Mouse (Mus musculus) bone marrow macrophage, adult 2 months (primary cell): Measurements from ENCODE around the gene Best2. TPM values are rescaled to one million over a fixed set of nuclear protein-coding genes. Genes with fewer than 3 reads are reported as not detected.

ENCODE experiments used
- H3K27ac ChIP-seq: 2 replicates; pipeline ENCODE4 v1.5.1; 2012; ENCODE audit warnings: low read depth, low read length; ENCODE audit not compliant: insufficient read depth
- H3K4me1 ChIP-seq: 2 replicates; pipeline ENCODE4 v1.6.1; 2012; ENCODE audit warnings: low read length; ENCODE audit not compliant: control insufficient read depth, insufficient read depth
- H3K4me3 ChIP-seq: 2 replicates; pipeline ENCODE4 v1.5.1; 2012; ENCODE audit warnings: mild to moderate bottlenecking, low read length, moderate library complexity; ENCODE audit not compliant: insufficient read depth
- CTCF ChIP-seq: IDR thresholded peaks from 2 replicates; pipeline ENCODE4 v1.5.1; 2012; ENCODE audit warnings: low read depth, mild to moderate bottlenecking, low read length, moderate library complexity
- POLR2A ChIP-seq: IDR thresholded peaks from 2 replicates; pipeline ENCODE4 v1.6.1; 2012; ENCODE audit warnings: mild to moderate bottlenecking, low read depth, low read length, borderline replicate concordance
- polyA plus RNA-seq: library from polyadenylated mRNA; stranded (reverse); fragments of >200 nt; gene quantifications from 2 replicates; pipeline ENCODE4 v1.2.4, GENCODE M21; 2012; ENCODE audit not compliant: missing spikeins, insufficient read depth, insufficient read length

Gene Best2
- not detected in 2 replicates for polyA plus RNA-seq

GRCm38 (mm10) chr8:85014431-85014830 is at the start of gene Best2:
Gene Best2 (minus strand): TSS chr8:85014531.
- TF ChIP-seq CTCF (no peak), POLR2A (no peak)
- Histone ChIP-seq H3K27ac (no peak within 1 kb of the TSS), H3K4me3 (no peak within 1 kb of the TSS), H3K4me1 (no peaks in the 10 kb centered on the region)

GRCm38 (mm10) chr8:85062603-85063002 is 48.3 kb upstream of the Best2 start:
- no peak for TF ChIP-seq CTCF

GRCm38 (mm10) chr8:85059879-85060616 is 45.7 kb upstream of the Best2 start, which contains the start of gene Fbxw9:
Gene Fbxw9 (plus strand): TSS chr8:85060055.
- peak within 1 kb of the TSS; percentile 85 for H3K4me3 ChIP-seq
- TF ChIP-seq CTCF (no peak), POLR2A (no peak)
- H3K27ac ChIP-seq = no peak within 1 kb of the TSS
- H3K4me1 ChIP-seq = peaks cover 5% of the 10 kb centered on the region

More at GRCm38 (mm10) chr8:85062603-85063002, 48.3 kb upstream of the Best2 start:
- no peak overlapping the region for H3K4me3 ChIP-seq
- peaks cover 5% of the 10 kb centered on the region for H3K4me1 ChIP-seq
- no peak overlapping the region for H3K27ac ChIP-seq

- Histone ChIP-seq H3K27ac (no peak overlapping the region), H3K4me1 (peaks cover 5% of the 10 kb centered on the region), H3K4me3 (no peak overlapping the region)
- TF ChIP-seq CTCF (no peak), POLR2A (no peak)
Observed at GRCm38 (mm10) chr8:85057367-85057766, 43.0 kb upstream of the Best2 start.

DNA sequence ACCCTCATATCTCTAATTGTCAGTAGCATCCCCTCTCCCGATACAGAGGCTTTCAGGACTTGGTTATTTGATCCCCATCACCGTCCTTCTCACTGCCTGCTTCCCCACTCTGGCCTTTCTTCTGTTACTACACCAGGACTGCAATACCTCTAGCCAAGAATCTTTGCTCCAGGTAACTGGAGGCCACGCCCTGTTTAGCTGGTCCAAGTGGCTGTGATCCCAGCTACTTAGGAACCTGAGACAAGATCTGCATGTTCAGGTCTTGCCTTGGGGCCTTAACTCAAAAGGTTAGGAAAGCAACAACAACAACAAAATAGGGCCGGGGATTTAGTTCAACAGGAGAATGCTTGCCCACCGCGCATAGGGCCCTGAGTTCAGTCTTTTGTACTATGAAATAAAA is 29.3 kb upstream of the Best2 start:
- H3K4me3 ChIP-seq = no peak overlapping the region
- H3K4me1 ChIP-seq = peaks cover 10% of the 10 kb centered on the region
- no peak overlapping the region for H3K27ac ChIP-seq
- TF ChIP-seq CTCF = no peak
- no peak for TF ChIP-seq POLR2A

- Histone ChIP-seq H3K4me3 (peak overlapping the region; percentile 91), H3K27ac (peak overlapping the region; percentile 96), H3K4me1 (peaks cover 12% of the 10 kb centered on the region)
- TF ChIP-seq CTCF = no peak
- no peak; the same call in 1 of the 2 replicates for TF ChIP-seq POLR2A
Observed at GRCm38 (mm10) chr8:85037681-85038531, 23.6 kb upstream of the Best2 start.

DNA sequence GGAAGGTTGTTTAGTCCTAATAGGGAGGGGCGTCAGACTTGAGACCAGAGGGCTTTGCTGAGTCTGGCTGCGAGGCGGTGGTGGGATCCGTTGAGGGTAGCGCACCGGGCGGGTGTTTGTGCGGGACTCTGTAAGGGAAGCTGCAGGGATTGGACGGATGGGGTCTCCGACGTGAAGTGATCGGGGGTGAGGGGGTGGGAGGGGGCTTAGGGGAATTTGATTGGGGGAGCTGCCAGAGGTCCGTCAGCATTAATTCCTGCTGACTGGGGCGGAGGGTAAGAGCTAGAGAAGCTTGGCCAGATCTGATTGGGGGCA is 23.0 kb upstream of the Best2 start:
- Histone ChIP-seq H3K27ac (peak overlapping the region; percentile 96), H3K4me1 (peaks cover 12% of the 10 kb centered on the region), H3K4me3 (peak overlapping the region; percentile 91)
- TF ChIP-seq CTCF (no peak), POLR2A (no peak)

DNA sequence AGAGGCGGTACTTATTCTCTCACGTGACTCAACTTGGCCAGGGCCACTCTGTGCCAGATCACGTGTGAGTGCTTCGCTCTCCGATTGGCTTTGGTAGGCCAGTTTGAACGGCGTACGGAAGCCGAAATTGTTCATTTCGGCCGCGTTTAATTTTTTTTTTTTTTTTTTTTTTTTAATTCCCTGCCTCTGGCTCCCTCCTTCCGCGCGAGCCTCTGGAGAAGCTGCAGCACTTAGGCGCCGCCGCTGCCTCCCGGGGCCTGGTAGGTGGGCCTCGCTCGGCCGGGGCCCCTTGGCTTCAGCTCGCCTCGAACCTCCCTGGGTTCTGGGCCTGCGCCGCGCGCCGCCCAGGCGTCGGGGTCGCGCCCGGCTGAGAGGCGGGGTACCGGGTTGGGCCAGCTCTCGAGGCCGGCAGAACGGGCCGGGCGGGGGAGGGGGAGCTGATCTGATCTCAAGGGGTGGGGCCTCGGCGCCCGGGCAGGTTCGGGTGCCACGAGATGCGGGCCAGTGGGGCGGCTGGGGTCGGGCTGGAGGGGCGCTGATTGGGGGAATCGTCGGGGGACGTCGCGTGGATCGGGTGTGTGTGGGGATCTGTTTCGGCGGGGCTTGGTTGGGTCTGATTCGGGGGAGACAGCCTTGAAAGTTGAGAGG is 22.5 kb upstream of the Best2 start, which contains the start of gene Tnpo2:
Gene Tnpo2 (plus strand): TSS at position 198 of the 648 bp plus-strand sequence.
- Histone ChIP-seq H3K4me1 (peaks cover 12% of the 10 kb centered on the region), H3K27ac (peak within 1 kb of the TSS; percentile 96), H3K4me3 (peak within 1 kb of the TSS; percentile 91)
- no peak for TF ChIP-seq CTCF
- no peak for TF ChIP-seq POLR2A

DNA sequence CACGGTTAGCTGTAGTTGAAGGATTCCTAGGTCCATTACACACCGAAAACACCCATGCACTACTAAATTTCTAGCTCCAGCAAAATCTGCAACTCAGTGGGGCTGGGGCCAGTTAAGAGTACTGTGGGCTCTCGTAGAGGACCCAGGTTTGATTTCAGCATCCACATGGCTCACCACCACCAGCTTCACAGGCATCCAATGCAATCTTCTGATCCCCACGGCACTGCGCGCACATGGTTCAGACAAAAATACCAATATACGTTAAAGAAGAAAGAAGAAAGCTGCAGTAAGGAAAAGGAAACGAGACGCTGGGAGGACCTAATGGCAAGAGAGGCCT is 22.0 kb upstream of the Best2 start:
- H3K4me1 ChIP-seq = peaks cover 12% of the 10 kb centered on the region
- peak overlapping the region; percentile 91 for H3K27ac ChIP-seq
- TF ChIP-seq CTCF = no peak
- TF ChIP-seq POLR2A = no peak
- H3K4me3 ChIP-seq = peak overlapping the region; percentile 81
